Mouse (Mus musculus) WW6 (cell line): ENCODE measurements around the gene Hcn3.

Experiments used
- DNase-seq: peaks from one replicate; pipeline ENCODE4 v3.0.0-alpha.2; 2013; ENCODE audit warnings: low read depth, low spot score

Gene Hcn3

GRCm38 (mm10) chr3:89147101-89147978 is 12.7 kb downstream of the Hcn3 start:
- DNase-seq = no peak

- DNase-seq = no peak
These were observed 14.4 kb downstream of the Hcn3 start for GRCm38 (mm10) chr3:89145566-89145965.

GRCm38 (mm10) chr3:89144821-89145220 is 15.2 kb downstream of the Hcn3 start:
- no peak for DNase-seq

GRCm38 (mm10) chr3:89136365-89136764 is 23.6 kb downstream of the Hcn3 start:
- no peak for DNase-seq

- DNase-seq = no peak
These were observed 24.0 kb downstream of the Hcn3 start, which contains the start of gene Pklr for GRCm38 (mm10) chr3:89135958-89136357. Gene Pklr (plus strand): TSS chr3:89136142.

- no peak for DNase-seq
These were observed 26.2 kb downstream of the Hcn3 start for GRCm38 (mm10) chr3:89133752-89134151.

- no peak for DNase-seq
These were observed 26.9 kb downstream of the Hcn3 start for GRCm38 (mm10) chr3:89133063-89133450.

- no peak for DNase-seq
These were observed 27.5 kb downstream of the Hcn3 start for GRCm38 (mm10) chr3:89132285-89133062.

GRCm38 (mm10) chr3:89131816-89132215 is 28.2 kb downstream of the Hcn3 start:
- DNase-seq = no peak

GRCm38 (mm10) chr3:89129908-89130307 is 30.1 kb downstream of the Hcn3 start:
- no peak for DNase-seq

GRCm38 (mm10) chr3:89125981-89126380 is 34.0 kb downstream of the Hcn3 start:
- DNase-seq = no peak

- DNase-seq = no peak
These were observed 35.8 kb downstream of the Hcn3 start for GRCm38 (mm10) chr3:89124241-89124640.

- DNase-seq = no peak
These were observed 36.7 kb downstream of the Hcn3 start for GRCm38 (mm10) chr3:89123313-89123712.

- DNase-seq = no peak
These were observed 44.5 kb downstream of the Hcn3 start for GRCm38 (mm10) chr3:89115522-89115921.

- DNase-seq = no peak
These were observed 46.9 kb downstream of the Hcn3 start for GRCm38 (mm10) chr3:89113058-89113457.

- DNase-seq = no peak
These were observed 51.9 kb downstream of the Hcn3 start for GRCm38 (mm10) chr3:89108146-89108545.

GRCm38 (mm10) chr3:89107545-89107944 is 52.5 kb downstream of the Hcn3 start:
- DNase-seq = no peak

- no peak for DNase-seq
These were observed 53.1 kb downstream of the Hcn3 start for GRCm38 (mm10) chr3:89106881-89107280.

GRCm38 (mm10) chr3:89103291-89103595 is 56.8 kb downstream of the Hcn3 start:
- no peak for DNase-seq

GRCm38 (mm10) chr3:89102495-89103290 is 57.3 kb downstream of the Hcn3 start:
- DNase-seq = no peak

GRCm38 (mm10) chr3:89101812-89102494 is 58.0 kb downstream of the Hcn3 start, which contains the start of gene Fdps:
Gene Fdps (minus strand): TSS chr3:89101959.
- peak; percentile 97 for DNase-seq
